Mouse (Mus musculus) heart, postnatal 36 days (tissue): ENCODE results near the gene Tmem213. TPM values are rescaled to one million over a fixed set of nuclear protein-coding genes. Genes with fewer than 3 reads are reported as not detected.
A peak's percentile ranks its signal among the peaks of the same experiment; 100 is the strongest.

Source experiments
- DNase-seq, 2 experiments: peaks; one replicate each; pipeline ENCODE4 v3.0.0; 2021 to 2022
- intact Hi-C: fragments of 180-260 bp; cut with DNase I; formaldehyde crosslinking; loops from one replicate; pipeline ENCODE4 v1.15.1; 2025
- total RNA-seq, 2 experiments: library from RNA; stranded (reverse); gene quantifications; 2 replicates each; pipeline ENCODE4 v1.2.3; 2021

The Tmem213 gene
- total RNA-seq, 2 experiments from 2014 or later: not detected

DNA sequence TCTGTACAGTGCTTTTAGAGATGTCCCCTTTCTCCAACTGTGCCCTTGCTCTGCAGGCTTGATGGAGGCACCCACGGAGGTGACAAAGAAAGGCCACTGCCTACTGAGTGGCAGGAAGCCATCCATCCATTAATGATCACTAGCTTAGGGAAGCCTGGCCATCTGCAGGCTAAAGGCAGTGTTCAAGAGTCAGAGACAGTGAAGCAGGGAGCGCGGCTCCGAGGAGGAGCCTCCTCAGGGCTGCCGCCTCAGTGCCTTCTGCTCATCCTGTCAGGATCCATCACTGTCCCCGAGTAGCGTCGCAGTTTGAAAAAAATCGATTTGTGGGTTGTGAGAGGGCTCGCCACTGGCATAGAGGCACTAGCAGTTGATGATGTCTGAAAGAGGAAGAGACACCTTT is 39.6 kb downstream of the Tmem213 start:
- DNase-seq: no peak
- intact Hi-C loops: no loop called here

- intact Hi-C loops: no loop called here
- DNase-seq: no peak
Observed at GRCm38 (mm10) chr6:38149483-38149882, 40.4 kb downstream of the Tmem213 start.

DNA sequence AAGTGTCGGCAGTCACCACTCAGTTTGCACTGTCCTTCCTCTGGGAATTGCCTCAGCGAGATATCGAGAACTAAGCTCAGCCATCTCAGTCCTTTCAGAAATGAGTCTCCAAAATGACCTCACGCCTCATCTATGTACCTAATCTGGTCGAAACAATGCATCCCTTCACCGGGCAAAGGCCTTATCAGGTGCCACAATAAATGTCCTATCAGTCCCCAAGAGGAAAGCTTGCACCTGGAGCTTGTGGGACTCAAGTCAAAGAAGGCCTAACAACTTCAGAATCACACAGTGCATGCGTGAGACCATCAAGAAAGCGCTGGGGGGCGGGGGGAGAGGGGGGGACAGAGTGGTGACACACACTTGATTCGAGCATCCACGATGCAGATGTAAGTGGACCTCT is 43.2 kb downstream of the Tmem213 start:
- no peak for DNase-seq
- intact Hi-C loops: no loop called here

DNA sequence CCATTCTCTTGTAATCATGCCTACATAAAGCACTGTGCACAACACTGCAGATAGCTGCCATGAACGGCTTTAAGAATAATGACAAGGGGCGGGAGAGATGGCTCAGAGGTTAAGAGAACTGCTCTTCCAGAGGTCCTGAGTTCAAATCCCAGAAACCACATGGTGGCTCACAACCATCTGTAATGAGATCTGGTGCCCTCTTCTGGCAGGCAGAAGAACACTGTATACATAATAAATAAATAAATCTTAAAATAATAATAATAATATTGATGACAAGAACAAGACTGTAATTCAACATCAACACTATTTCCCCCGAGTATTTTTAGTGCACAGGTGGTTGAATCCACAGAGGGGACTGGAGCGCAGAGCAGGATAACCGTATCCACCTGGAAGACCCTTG is 47.1 kb downstream of the Tmem213 start:
- DNase-seq: no peak
- intact Hi-C loops: no loop called here

DNA sequence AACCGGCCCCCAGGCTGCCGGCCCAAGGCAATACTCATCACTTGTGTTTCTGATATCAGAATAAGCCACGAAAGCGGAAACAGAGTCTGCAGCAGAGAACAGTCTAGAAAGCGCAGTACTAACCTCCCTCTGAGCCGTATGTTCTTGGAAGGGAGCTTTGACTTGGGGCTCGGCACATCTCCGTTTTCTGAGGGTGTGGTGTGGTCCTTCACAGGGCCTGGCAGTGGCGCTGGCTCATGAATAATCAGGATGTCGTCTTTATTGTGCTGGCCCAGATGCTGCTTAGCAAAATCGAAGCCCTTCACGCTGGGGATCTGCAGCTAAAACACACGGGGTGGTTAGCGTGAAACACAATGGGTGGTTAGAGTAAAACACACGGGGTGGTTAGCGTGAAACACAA is 48.9 kb downstream of the Tmem213 start:
- DNase-seq: no peak
- intact Hi-C loops: no loop called here

DNA sequence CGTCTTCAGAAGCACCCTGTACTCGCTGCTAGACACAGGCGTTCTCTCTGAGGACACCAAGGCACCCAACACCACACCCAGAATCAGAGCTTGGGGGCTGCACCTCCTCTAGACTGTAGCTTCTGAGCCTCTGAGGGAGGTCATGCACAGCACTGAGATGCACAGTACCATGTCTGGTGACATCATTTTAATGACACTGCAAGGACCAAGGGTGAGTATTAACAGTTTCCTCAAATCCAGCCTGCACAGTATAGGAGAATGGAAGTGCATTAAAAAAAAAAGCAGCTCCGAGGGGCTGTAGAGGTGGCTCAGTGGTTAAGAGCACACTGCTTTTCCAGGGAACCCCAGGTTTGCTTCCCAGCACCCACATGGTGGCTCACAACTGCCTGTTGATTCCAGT is 50.5 kb downstream of the Tmem213 start:
- DNase-seq: no peak
- intact Hi-C loops: no loop called here

- peak; percentile 86 to 90 for DNase-seq
- intact Hi-C loops: loop anchor here (2.0 kb wide), 3 partner anchors 95 to 167 kb away; partner anchors contain the start of gene D630045J12Rik
Observed at GRCm38 (mm10) chr6:38160102-38160501, 51.0 kb downstream of the Tmem213 start.

DNA sequence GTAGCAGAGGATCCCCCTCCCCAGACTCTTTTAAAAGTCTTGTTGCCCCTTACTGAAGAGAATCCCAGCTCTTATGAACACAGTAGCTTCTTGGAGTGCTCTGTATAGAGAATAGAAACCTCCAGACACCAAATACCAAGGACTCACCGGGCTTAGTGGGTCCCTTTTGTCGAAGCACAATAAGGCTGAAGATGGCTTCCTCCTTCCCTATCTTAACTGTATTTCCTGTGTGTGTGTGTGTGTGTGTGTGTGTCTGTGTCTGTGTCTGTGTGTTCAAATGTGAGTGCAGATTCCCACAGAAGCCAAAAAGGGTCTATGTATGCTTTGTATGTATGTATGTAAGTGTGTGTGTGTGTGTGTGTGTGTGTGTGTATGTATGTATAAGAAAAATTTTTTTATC is 51.5 kb downstream of the Tmem213 start:
- intact Hi-C loops: loop anchor here (2.0 kb wide), 3 partner anchors 94 to 166 kb away; partner anchors contain the start of gene D630045J12Rik
- DNase-seq: no peak

DNA sequence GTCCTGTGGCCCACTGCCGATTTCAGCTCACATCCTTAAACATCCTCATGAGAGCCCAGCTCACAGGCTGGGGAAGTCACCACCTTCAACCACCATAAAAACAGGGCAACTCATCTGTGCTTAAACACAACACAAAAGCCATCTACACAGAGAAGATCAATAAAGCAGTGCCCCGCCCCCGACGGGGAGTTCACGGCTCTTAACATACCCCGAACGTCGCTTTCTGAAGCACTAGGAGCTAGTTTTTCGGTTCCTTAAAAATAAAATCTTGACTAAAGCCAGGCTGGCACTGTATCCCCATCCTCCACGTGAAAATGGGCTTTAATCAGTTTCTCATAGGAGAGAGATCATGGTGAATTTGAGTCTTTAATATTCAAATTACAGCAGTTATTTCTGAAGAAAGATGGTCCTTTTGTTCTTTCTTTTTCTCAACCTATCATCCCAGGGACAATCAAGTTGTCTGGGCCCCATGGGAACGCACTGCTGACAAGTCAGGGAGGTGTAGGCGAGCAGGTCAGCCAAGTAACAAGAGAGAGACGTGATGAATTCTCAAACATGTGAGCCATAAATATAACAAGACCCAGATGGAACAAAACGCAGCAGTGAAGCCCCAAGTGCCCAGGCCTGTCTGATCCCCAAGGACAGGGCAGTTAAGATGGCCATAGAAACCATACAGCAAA is 53.9 kb downstream of the Tmem213 start:
- DNase-seq: no peak
- intact Hi-C loops: no loop called here

DNA sequence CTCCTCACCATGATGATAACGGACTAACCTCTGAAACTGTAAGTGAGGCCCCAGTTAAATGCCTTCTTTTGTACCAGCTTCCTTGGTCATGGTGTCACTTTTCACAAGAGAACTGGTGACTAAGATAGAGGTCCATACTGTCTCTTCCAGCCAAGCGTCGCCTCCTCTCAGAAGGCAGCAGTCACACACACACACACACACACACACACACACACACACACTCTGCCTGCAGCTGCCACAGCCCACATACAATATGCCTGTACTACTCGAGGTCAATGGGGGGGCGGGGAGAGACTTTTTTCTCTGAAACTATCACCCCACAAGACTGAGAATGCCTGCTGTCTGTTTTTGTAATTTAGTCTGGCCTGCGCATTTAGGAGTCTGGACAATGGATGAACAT is 55.6 kb downstream of the Tmem213 start:
- intact Hi-C loops: no loop called here

DNA sequence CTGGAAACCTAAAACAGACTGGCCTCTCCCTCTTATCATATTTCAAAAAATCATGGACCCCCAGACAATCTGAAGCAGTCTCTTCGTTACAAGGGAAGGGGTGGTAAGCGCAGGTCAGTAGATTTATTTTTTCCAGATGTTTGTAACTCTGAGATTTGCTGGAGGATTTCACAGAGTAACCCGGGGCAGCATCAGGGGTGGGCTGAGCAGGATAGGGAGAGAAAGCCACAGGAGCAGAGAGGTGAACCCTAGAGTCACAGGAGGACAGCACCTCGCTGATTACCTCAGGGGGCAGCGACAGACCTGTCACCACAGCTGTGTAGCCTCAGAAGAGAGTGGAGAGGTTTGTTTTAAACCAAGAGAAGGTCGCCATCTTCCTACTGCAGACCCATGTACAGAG is 56.3 kb downstream of the Tmem213 start:
- intact Hi-C loops: no loop called here

More for the DNA sequence above, 55.6 kb downstream of the Tmem213 start:
- no peak for DNase-seq

More for the DNA sequence above, 56.3 kb downstream of the Tmem213 start:
- no peak for DNase-seq

Other genes with a start within 250 kb of the Tmem213 start
- 10 to 100 TPM; 34.6 to 36.8 TPM for gene Trim24, start 238.4 kb upstream of the Tmem213 start, total RNA-seq
- gene Svopl, start 62.3 kb upstream of the Tmem213 start, total RNA-seq: under 1 TPM; 0.39 to 0.68 TPM
- 1 to 10 TPM; 1.9 to 2.1 TPM for gene Atp6v0a4, start 15.3 kb downstream of the Tmem213 start, total RNA-seq
- gene D630045J12Rik, start 144.8 kb downstream of the Tmem213 start, total RNA-seq: 1 to 10 TPM in 1 of 2 experiments, under 1 TPM in 1; 0.92 to 1.6 TPM
- gene Zc3hav1l, start 190.0 kb downstream of the Tmem213 start, total RNA-seq: 1 to 10 TPM; 1.1 to 1.9 TPM
- 10 to 100 TPM; 15.3 to 16.2 TPM for gene Zc3hav1, start 245.3 kb downstream of the Tmem213 start, total RNA-seq